Mouse (Mus musculus) small intestine, adult 2 months (tissue): ENCODE data around the gene Stard10. TPM values are rescaled to one million over a fixed set of nuclear protein-coding genes. Genes with fewer than 3 reads are reported as not detected.

Source experiments
- H3K27ac ChIP-seq: fragments of 200-500 bp; 2 replicates; pipeline ENCODE4 v1.5.1; 2012; ENCODE audit warnings: low read depth, low read length, control low read depth, inconsistent platforms; ENCODE audit not compliant: insufficient read depth
- H3K27me3 ChIP-seq: fragments of 200-500 bp; 2 replicates; pipeline ENCODE4 v1.6.1; 2012; ENCODE audit warnings: mild to moderate bottlenecking, moderate library complexity, low read length, inconsistent platforms; ENCODE audit not compliant: control insufficient read depth, insufficient read depth
- H3K36me3 ChIP-seq: fragments of 200-500 bp; 2 replicates; pipeline ENCODE4 v1.6.1; 2012; ENCODE audit warnings: mild to moderate bottlenecking, low read length, control low read depth, inconsistent platforms; ENCODE audit not compliant: control insufficient read depth, insufficient read depth
- H3K4me1 ChIP-seq: fragments of 200-500 bp; 2 replicates; pipeline ENCODE4 v1.6.1; 2012; ENCODE audit warnings: low read length, inconsistent platforms, mixed read lengths; ENCODE audit not compliant: control insufficient read depth, insufficient read depth, insufficient read length
- H3K4me3 ChIP-seq: fragments of 200-500 bp; 2 replicates; pipeline ENCODE4 v1.5.1; 2012; ENCODE audit warnings: low read depth, mild to moderate bottlenecking, control low read depth, inconsistent platforms, low read length, moderate library complexity
- CTCF ChIP-seq: fragments of 200-500 bp; IDR thresholded peaks from 2 replicates; pipeline ENCODE4 v1.5.1; 2012; ENCODE audit warnings: low read depth, mild to moderate bottlenecking, control low read depth, inconsistent platforms, low read length, moderate library complexity, mixed read lengths; ENCODE audit not compliant: insufficient replicate concordance, insufficient read length; ENCODE audit errors: extremely low read depth
- POLR2A ChIP-seq: fragments of 200-500 bp; IDR thresholded peaks from 2 replicates; pipeline ENCODE4 v1.6.1; 2012; ENCODE audit warnings: low read depth, mild to moderate bottlenecking, control low read depth, inconsistent platforms, low read length, moderate library complexity
- WGBS: fragments of 180-500 bp; shearing (Covaris S2); methylation state at CpG from one replicate; pipeline ENCODE4 v1.1.7; 2018; 5-methylcytosine and 5-hydroxymethylcytosine counted together
- polyA plus RNA-seq: library from polyadenylated mRNA; depleted of rRNA; stranded (reverse); fragments of >200 nt; gene quantifications from 2 replicates; pipeline ENCODE4 v1.2.3, GENCODE M21; 2012

Gene Stard10
- polyA plus RNA-seq, 1 experiment: 264 TPM

DNA sequence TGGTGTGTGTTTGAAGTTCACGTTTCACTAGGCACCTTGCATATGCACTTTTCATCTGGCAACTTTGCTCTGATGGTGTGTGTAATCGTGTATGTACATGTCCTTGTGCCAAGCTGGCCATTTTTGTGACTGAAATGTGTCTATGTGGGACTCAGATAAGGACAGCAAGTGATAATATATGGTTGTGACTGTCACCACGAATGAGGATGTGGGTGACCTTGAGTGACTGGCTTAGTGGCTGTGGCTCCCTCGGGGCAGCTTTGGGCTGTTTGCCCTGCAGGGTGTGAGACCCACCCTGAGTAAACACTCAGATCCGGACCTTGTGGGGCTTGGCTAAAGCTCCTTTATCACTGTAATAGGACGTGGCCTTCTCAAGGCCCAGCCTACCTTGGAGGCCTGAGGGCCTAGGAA lies 290 bp upstream of the Stard10 start:
- Histone ChIP-seq H3K27ac (peak overlapping the region; percentile 40), H3K4me3 (no peak overlapping the region), H3K4me1 (peaks cover 16% of the 10 kb centered on the region), H3K36me3 (no peaks in the 10 kb centered on the region), H3K27me3 (no peaks in the 10 kb centered on the region)
- 22% methylated on average over 6 of the region's 6 CpGs for WGBS
- no peak for TF ChIP-seq POLR2A
- TF ChIP-seq CTCF: no peak

DNA sequence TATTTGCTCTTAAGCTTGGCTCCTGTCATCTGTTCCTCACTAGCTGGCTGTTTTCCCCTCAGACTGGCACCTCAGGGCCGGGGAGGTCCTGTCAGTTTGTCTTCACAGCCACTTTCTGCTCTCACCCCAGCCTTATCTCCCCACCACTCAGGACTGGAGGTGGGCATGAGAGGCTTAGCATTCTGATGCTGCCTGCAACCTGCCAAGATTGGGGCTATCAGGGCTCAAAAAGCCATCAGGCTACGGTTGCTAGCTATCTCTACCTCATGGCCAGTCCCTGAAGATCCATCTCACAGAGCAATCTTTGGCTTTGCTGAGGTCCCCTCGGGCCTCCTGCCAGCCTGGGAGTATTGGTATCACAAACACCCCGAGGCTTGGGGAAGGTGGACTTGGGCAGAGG lies 2.0 kb downstream of the Stard10 start:
- Histone ChIP-seq H3K4me3 (no peak overlapping the region), H3K4me1 (peaks cover 23% of the 10 kb centered on the region), H3K27ac (no peak overlapping the region), H3K36me3 (no peaks in the 10 kb centered on the region), H3K27me3 (no peaks in the 10 kb centered on the region)
- TF ChIP-seq CTCF: no peak
- no peak for TF ChIP-seq POLR2A
- 78% methylated on average over 4 of the region's 4 CpGs for WGBS

DNA sequence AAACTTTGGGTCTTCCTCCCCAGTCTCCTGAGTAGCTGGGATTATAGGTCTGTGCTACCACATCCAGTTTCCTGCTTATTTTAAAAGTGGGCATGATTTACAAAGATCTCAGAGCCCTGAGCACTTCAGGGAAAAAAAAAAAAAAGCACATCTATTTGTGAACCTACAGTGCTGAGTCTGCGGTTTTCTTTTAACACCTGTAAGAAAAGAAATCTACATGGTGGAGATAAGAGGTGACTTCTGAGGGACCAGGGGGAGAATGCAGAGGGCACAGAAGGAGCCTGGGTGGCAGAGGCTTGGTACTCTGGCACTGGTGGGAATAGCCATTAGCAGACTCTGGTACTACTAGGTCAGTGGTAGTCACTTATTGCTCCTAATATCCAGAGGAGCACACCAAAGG lies 2.9 kb downstream of the Stard10 start:
- Histone ChIP-seq H3K4me3 (no peak overlapping the region), H3K4me1 (peaks cover 23% of the 10 kb centered on the region), H3K27ac (peak overlapping the region; percentile 96; the same call in 1 of the 2 replicates), H3K36me3 (0 out of 2 replicates have a peak, but pooled peaks cover 2% of the 10 kb centered on the region), H3K27me3 (no peaks in the 10 kb centered on the region)
- 43% methylated on average over 1 of the region's 1 CpGs for WGBS
- TF ChIP-seq POLR2A (no peak), CTCF (no peak)

DNA sequence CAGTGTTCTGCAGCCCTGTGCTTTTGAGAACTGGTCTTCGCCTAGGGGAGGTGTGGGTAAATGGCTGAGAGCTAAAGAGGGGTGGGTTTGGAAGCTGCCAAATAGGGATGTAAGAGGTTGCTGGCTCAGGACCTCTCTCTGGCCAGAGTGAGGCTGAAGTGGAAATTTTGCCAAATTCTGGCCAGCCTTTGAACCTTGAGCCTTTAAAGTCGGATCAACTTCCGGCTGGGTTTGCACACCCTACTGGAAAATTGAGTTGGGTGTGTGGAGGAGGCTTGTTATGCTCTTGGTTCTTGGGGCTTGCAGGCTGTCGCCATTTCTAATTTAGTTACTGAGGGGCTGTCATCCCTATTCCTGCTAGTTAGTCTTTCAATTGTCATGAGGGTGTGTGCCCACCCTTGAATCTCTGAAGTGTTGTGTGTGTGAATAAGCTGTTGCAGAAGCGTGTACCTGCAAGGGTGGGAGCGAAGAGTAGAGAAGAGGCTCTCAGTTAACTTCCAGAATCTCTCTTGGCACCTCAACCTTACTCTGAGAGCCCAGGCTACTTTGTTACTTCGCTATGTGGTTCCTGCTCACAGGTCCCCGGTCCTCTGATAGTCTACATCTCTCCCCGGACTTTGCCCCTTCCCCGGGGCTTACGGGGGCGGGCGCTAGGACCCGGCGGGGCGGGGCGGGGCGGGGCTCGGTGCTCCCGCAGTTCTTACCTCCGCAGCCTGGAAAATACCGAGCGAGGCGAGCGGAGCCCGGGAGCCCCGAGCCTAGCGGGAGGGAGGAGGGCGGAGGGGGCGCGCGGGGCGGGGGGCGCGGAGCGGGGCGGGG lies 3.7 kb downstream of the Stard10 start:
- Histone ChIP-seq H3K27me3 (no peaks in the 10 kb centered on the region), H3K27ac (peak overlapping the region; percentile 96), H3K4me1 (peaks cover 23% of the 10 kb centered on the region), H3K36me3 (peaks cover 6% of the 10 kb centered on the region; the same call in 1 of the 2 replicates), H3K4me3 (peak overlapping the region; percentile 82)
- WGBS: 4% methylated on average over 37 of the region's 37 CpGs
- TF ChIP-seq POLR2A: peak; percentile 30; the same call in 1 of the 2 replicates
- TF ChIP-seq CTCF: no peak

DNA sequence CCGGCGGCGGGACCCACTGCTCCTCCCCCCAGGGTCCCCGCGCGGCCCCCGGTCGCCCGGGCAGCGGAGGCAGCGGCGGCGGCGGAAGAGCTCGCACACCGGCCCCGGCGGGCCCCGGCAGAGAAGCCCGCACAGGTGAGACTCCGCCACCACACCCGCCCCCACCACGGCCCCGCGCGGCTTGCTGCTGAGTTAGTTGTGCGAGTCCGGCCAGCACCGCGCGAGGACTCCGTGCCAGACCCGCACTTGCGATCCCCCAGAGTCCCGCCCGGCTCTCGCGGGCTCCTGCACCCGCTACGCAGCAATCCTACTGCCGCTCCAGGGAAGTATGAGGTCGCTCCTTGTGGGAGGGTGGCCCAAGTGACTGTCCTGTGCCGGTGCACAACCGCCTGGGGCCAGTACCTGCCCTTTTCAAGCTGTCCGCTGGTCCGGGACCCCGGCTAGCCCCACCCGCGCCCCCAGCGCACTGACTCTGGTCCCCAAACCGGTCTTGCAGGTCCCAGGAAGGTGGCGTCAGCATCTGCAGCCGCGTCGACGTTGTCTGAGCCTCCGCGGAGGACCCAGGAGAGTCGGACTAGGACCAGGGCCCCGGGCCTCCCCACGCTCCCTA lies 4.4 kb downstream of the Stard10 start:
- no peaks in the 10 kb centered on the region for H3K27me3 ChIP-seq
- peaks cover 28% of the 10 kb centered on the region for H3K4me1 ChIP-seq
- TF ChIP-seq POLR2A (no peak), CTCF (no peak)
- H3K36me3 ChIP-seq: peaks cover 9% of the 10 kb centered on the region; the same call in 1 of the 2 replicates
- under 1% methylated on average over 61 of the region's 61 CpGs for WGBS
- peak overlapping the region; percentile 70 for H3K27ac ChIP-seq
- H3K4me3 ChIP-seq: peak overlapping the region; percentile 82

DNA sequence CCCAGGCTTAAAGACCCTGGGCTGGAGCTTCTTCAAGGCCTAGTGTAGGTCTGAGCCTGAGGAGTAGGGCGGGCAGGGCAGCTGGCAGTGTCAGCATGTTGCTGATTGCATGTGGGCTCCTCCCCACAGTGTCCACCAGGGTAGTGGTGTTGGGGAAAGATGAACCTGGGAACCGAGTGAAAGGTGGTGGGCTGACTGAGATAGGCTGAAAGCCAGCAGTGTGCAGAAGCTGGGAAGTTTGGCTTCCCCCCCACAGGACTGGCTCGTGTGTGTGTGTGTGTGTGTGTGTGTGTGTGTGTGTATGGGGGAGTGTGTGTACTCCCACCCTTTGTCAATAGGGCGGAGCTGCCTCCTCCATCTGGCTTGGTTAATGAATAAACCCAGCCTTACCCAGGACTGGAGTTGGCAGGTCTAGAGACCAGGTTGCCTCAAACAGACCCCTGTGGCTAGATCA lies 6.3 kb downstream of the Stard10 start:
- H3K36me3 ChIP-seq: peaks cover 10% of the 10 kb centered on the region
- H3K4me1 ChIP-seq: peaks cover 25% of the 10 kb centered on the region
- H3K4me3 ChIP-seq: peak overlapping the region; percentile 82
- 38% methylated on average over 4 of the region's 4 CpGs for WGBS
- peak overlapping the region; percentile 70 for H3K27ac ChIP-seq
- no peak; the same call in 1 of the 2 replicates for TF ChIP-seq POLR2A
- peak; percentile 46; the same call in 1 of the 2 replicates for TF ChIP-seq CTCF
- no peaks in the 10 kb centered on the region for H3K27me3 ChIP-seq
